Mouse (Mus musculus): ENCODE measurements around the gene Dus1l. TPM values are rescaled to one million over a fixed set of nuclear protein-coding genes. Genes with fewer than 3 reads are reported as not detected.
A peak's percentile ranks its signal among the peaks of the same experiment; 100 is the strongest.
"Not testable (repeated sequence)": the region's sequence is repeated elsewhere in the genome, so short reads cannot be mapped to it uniquely, and the experiment has no call there.

Gene Dus1l
- polyA plus RNA-seq, 1 experiment from 2014 or later: 66.6 TPM

- ATAC-seq (ENCODE audit: low FRiP score, low read depth): peak; percentile 28; the same call in 1 of the 2 replicates
- not testable (repeated sequence) for H3K27ac ChIP-seq, H3K36me3 ChIP-seq, H3K9ac ChIP-seq, H3K4me3 ChIP-seq, H3K4me1 ChIP-seq
- Histone ChIP-seq H3K4me2 (replicated peaks) (peak overlapping the region; percentile 41), H3K9me3 (peaks cover 10% of the 10 kb centered on the region; the same call in 1 of the 2 replicates), H3K27me3 (peaks cover 17% of the 10 kb centered on the region)
- WGBS: 8% methylated on average over 4 of the region's 23 CpGs
Observed at GRCm38 (mm10) chr11:120763121-120763999, 32.8 kb downstream of the Dus1l start.

GRCm38 (mm10) chr11:120762672-120763041 is 33.5 kb downstream of the Dus1l start, which contains the start of gene Hmga1b:
TSS of gene Hmga1b (plus strand) at chr11:120762794.
- H3K27ac ChIP-seq: not testable (repeated sequence)

GRCm38 (mm10) chr11:120761811-120762671 is 34.2 kb downstream of the Dus1l start:
- Histone ChIP-seq H3K4me2 (replicated peaks) (peak overlapping the region; percentile 41), H3K9ac (no peak overlapping the region), H3K27ac (no peak overlapping the region), H3K27me3 (peaks cover 14% of the 10 kb centered on the region), H3K4me1 (peaks cover 9% of the 10 kb centered on the region; the same call in 1 of the 2 replicates), H3K9me3 (peaks cover 21% of the 10 kb centered on the region), H3K36me3 (no peaks in the 10 kb centered on the region), H3K4me3 (no peak overlapping the region)
- 64% methylated on average over 14 of the region's 14 CpGs for WGBS
- ATAC-seq (ENCODE audit: low FRiP score, low read depth): no peak

More at GRCm38 (mm10) chr11:120762672-120763041, 33.5 kb downstream of the Dus1l start, which contains the start of gene Hmga1b:
- 12% methylated on average over 14 of the region's 14 CpGs for WGBS
- not testable (repeated sequence) for H3K9ac ChIP-seq; ATAC-seq (ENCODE audit: low FRiP score, low read depth); H3K4me1 ChIP-seq; H3K36me3 ChIP-seq; H3K4me3 ChIP-seq
- H3K27me3 ChIP-seq: peaks cover 14% of the 10 kb centered on the region
- H3K4me2 ChIP-seq (replicated peaks): peak within 1 kb of the TSS; percentile 41
- peaks cover 17% of the 10 kb centered on the region for H3K9me3 ChIP-seq

GRCm38 (mm10) chr11:120760236-120760635 is 36.0 kb downstream of the Dus1l start:
- Histone ChIP-seq H3K4me2 (replicated peaks) (no peak overlapping the region), H3K9ac (no peak overlapping the region), H3K27me3 (peaks cover 14% of the 10 kb centered on the region), H3K36me3 (no peaks in the 10 kb centered on the region), H3K27ac (no peak overlapping the region), H3K9me3 (peaks cover 27% of the 10 kb centered on the region), H3K4me1 (peaks cover 9% of the 10 kb centered on the region; the same call in 1 of the 2 replicates), H3K4me3 (no peak overlapping the region)
- 81% methylated on average over 9 of the region's 9 CpGs for WGBS
- no peak for ATAC-seq (ENCODE audit: low FRiP score, low read depth)

- no peaks in the 10 kb centered on the region for H3K27me3 ChIP-seq
- peaks cover 1% of the 10 kb centered on the region; the same call in 1 of the 2 replicates for H3K9me3 ChIP-seq
- WGBS: 70% methylated on average over 4 of the region's 4 CpGs
- H3K4me2 ChIP-seq (replicated peaks): no peak overlapping the region
- H3K27ac ChIP-seq: no peak overlapping the region
- H3K36me3 ChIP-seq: no peaks in the 10 kb centered on the region
- H3K4me3 ChIP-seq: no peak overlapping the region
- H3K9ac ChIP-seq: no peak overlapping the region
- H3K4me1 ChIP-seq: no peaks in the 10 kb centered on the region; the same call in 1 of the 2 replicates
- ATAC-seq (ENCODE audit: low FRiP score, low read depth): no peak
Observed at GRCm38 (mm10) chr11:120751606-120752005, 44.6 kb downstream of the Dus1l start.

- no peak overlapping the region for H3K4me2 ChIP-seq (replicated peaks)
- no peak overlapping the region for H3K27ac ChIP-seq
- WGBS: 62% methylated on average over 8 of the region's 8 CpGs
- no peak for ATAC-seq (ENCODE audit: low FRiP score, low read depth)
- H3K36me3 ChIP-seq: no peaks in the 10 kb centered on the region
- H3K9ac ChIP-seq: no peak overlapping the region
- no peak overlapping the region for H3K4me3 ChIP-seq
- no peaks in the 10 kb centered on the region for H3K27me3 ChIP-seq
- no peaks in the 10 kb centered on the region for H3K9me3 ChIP-seq
- no peaks in the 10 kb centered on the region; the same call in 1 of the 2 replicates for H3K4me1 ChIP-seq
Observed at GRCm38 (mm10) chr11:120749430-120749829, 46.8 kb downstream of the Dus1l start.

GRCm38 (mm10) chr11:120747974-120748373 is 48.2 kb downstream of the Dus1l start:
- Histone ChIP-seq H3K27ac (no peak overlapping the region), H3K27me3 (no peaks in the 10 kb centered on the region), H3K4me2 (replicated peaks) (no peak overlapping the region), H3K4me1 (no peaks in the 10 kb centered on the region; the same call in 1 of the 2 replicates), H3K9me3 (no peaks in the 10 kb centered on the region), H3K9ac (no peak overlapping the region), H3K4me3 (no peak overlapping the region), H3K36me3 (no peaks in the 10 kb centered on the region)
- 30% methylated on average over 4 of the region's 4 CpGs for WGBS
- ATAC-seq (ENCODE audit: low FRiP score, low read depth): no peak

GRCm38 (mm10) chr11:120744121-120744701 is 52.0 kb downstream of the Dus1l start:
- WGBS: 61% methylated on average over 7 of the region's 7 CpGs
- Histone ChIP-seq H3K9me3 (no peaks in the 10 kb centered on the region), H3K4me1 (no peaks in the 10 kb centered on the region; the same call in 1 of the 2 replicates)

GRCm38 (mm10) chr11:120740981-120741380 is 55.2 kb downstream of the Dus1l start:
- no peaks in the 10 kb centered on the region for H3K9me3 ChIP-seq
- H3K4me3 ChIP-seq: no peak overlapping the region
- H3K9ac ChIP-seq: no peak overlapping the region
- ATAC-seq (ENCODE audit: low FRiP score, low read depth): no peak
- no peak overlapping the region for H3K4me2 ChIP-seq (replicated peaks)
- no peak overlapping the region for H3K27ac ChIP-seq
- 84% methylated on average over 5 of the region's 5 CpGs for WGBS
- H3K27me3 ChIP-seq: no peaks in the 10 kb centered on the region
- H3K36me3 ChIP-seq: no peaks in the 10 kb centered on the region
- no peaks in the 10 kb centered on the region for H3K4me1 ChIP-seq

More at GRCm38 (mm10) chr11:120744121-120744701, 52.0 kb downstream of the Dus1l start:
- ATAC-seq (ENCODE audit: low FRiP score, low read depth): no peak
- Histone ChIP-seq H3K27me3 (no peaks in the 10 kb centered on the region), H3K27ac (no peak overlapping the region), H3K9ac (no peak overlapping the region), H3K4me2 (replicated peaks) (no peak overlapping the region), H3K36me3 (no peaks in the 10 kb centered on the region), H3K4me3 (no peak overlapping the region)
